Mouse (Mus musculus): ENCODE data around the gene Qars.
A peak's percentile ranks its signal among the peaks of the same experiment; 100 is the strongest.

Gene Qars

GRCm38 (mm10) chr9:108507619-108508434 is at the start of gene Qars:
Qars (plus strand) TSS chr9:108507706.
- DNase-seq = peak; percentile 89

- DNase-seq = no peak
These were observed 47.6 kb upstream of the Qars start for GRCm38 (mm10) chr9:108459939-108460318.

GRCm38 (mm10) chr9:108460319-108461178 is 47.0 kb upstream of the Qars start, which contains the start of gene Ccdc71:
Ccdc71 (plus strand) TSS chr9:108460527.
- peak; percentile 85 for DNase-seq

GRCm38 (mm10) chr9:108461181-108461631 is 46.3 kb upstream of the Qars start, which contains the start of gene Klhdc8b:
Klhdc8b (minus strand) TSS chr9:108461581.
- DNase-seq = no peak

GRCm38 (mm10) chr9:108461675-108462074 is 45.8 kb upstream of the Qars start:
- no peak for DNase-seq

GRCm38 (mm10) chr9:108462192-108462591 is 45.3 kb upstream of the Qars start:
- no peak for DNase-seq

GRCm38 (mm10) chr9:108463713-108464112 is 43.8 kb upstream of the Qars start:
- no peak for DNase-seq

- DNase-seq = no peak
These were observed 41.3 kb upstream of the Qars start for GRCm38 (mm10) chr9:108466219-108466618.

GRCm38 (mm10) chr9:108469430-108469829 is 38.1 kb upstream of the Qars start:
- no peak for DNase-seq

- no peak for DNase-seq
These were observed 37.7 kb upstream of the Qars start for GRCm38 (mm10) chr9:108469845-108470244.

- DNase-seq = no peak
These were observed 33.0 kb upstream of the Qars start for GRCm38 (mm10) chr9:108474528-108474927.

GRCm38 (mm10) chr9:108478638-108479156 is 28.8 kb upstream of the Qars start:
- no peak for DNase-seq

GRCm38 (mm10) chr9:108479241-108479640 is 28.3 kb upstream of the Qars start:
- no peak for DNase-seq

- no peak for DNase-seq
These were observed 27.7 kb upstream of the Qars start, which contains the start of gene Lamb2 for GRCm38 (mm10) chr9:108479721-108480351. Lamb2 (plus strand) TSS chr9:108479736.

- DNase-seq = no peak
These were observed 26.5 kb upstream of the Qars start for GRCm38 (mm10) chr9:108480813-108481519.

- no peak for DNase-seq
These were observed 25.8 kb upstream of the Qars start for GRCm38 (mm10) chr9:108481520-108482210.

GRCm38 (mm10) chr9:108483051-108483790 is 24.3 kb upstream of the Qars start:
- no peak for DNase-seq

GRCm38 (mm10) chr9:108484021-108484420 is 23.5 kb upstream of the Qars start:
- DNase-seq = no peak

- DNase-seq = no peak
These were observed 22.1 kb upstream of the Qars start for GRCm38 (mm10) chr9:108485301-108485875.

GRCm38 (mm10) chr9:108486973-108487530 is 20.5 kb upstream of the Qars start:
- DNase-seq = no peak
